Mouse (Mus musculus): ENCODE data around the gene Lyplal1. TPM values are rescaled to one million over a fixed set of nuclear protein-coding genes. Genes with fewer than 3 reads are reported as not detected.

Gene Lyplal1
- polyA plus RNA-seq, 1 experiment from 2014 or later, result 13.3 TPM

GRCm38 (mm10) chr1:186102313-186102712, 14.8 kb downstream of the Lyplal1 start:
- ATAC-seq (ENCODE audit: insufficient number of reproducible peaks, insufficient read depth, low FRiP score, low read depth), result no peak
- Histone ChIP-seq H3K4me3 (ENCODE audit: control insufficient read depth in 1 of 2, insufficient read depth in 1 of 2, low read depth in 1 of 2, low read length in 2 of 2) (no peak overlapping the region), H3K9me3 (ENCODE audit: control insufficient read depth, low read length) (no peaks in the 10 kb centered on the region), H3K9ac (ENCODE audit: low read length) (no peak overlapping the region), H3K27me3 (ENCODE audit: control insufficient read depth, insufficient read depth, low read length) (no peaks in the 10 kb centered on the region), H3K4me1 (ENCODE audit: control insufficient read depth in 2 of 2, insufficient read depth in 2 of 2, low read length in 2 of 2) (peaks cover 0 to 7% of the 10 kb centered on the region in 2 experiments; a peak in 1 of 4 replicates), H3K4me2 (ENCODE audit: low read length) (no peak overlapping the region), H3K27ac (replicated peaks in 1 of 2; ENCODE audit: control insufficient read depth in 1 of 2, insufficient read depth in 1 of 2, low read depth in 2 of 2, low read length in 2 of 2) (no peak overlapping the region), H3K36me3 (ENCODE audit: control insufficient read depth, insufficient read depth, low read length) (no peaks in the 10 kb centered on the region)
- WGBS, result 83% methylated on average over 8 of the region's 8 CpGs

DNA sequence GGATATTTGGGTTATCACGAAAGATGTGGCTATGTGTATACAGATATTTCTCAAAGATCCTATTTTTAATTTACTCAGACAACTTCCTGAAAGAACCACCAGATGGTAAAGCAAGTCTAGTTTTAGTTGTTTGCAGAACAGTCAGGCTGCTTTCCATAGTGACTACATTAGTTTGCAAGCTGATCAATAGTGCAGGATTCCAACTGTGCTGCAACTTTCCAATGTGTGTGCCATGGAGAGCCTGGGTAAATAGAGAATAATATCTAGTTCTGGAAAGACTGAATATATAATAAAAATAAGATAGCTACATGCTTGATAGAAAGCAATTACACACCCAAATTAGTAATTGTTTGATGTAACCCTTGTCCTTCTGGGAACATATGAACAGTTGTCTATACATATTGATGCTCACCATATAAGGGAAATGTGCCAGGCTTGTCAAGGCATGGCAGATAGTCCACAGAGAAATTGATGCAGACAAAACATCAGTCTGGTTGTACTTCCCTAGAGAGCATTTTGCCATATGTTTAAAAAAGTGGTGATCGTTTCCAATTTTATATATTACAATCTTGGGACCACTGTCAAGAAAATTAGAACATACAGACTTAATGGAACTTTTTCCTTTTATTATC, 50.7 kb downstream of the Lyplal1 start:
- Histone ChIP-seq H3K4me1 (ENCODE audit: control insufficient read depth in 2 of 2, insufficient read depth in 2 of 2, low read length in 2 of 2) (no peaks in the 10 kb centered on the region), H3K4me2 (ENCODE audit: low read length) (no peak overlapping the region), H3K36me3 (ENCODE audit: control insufficient read depth, insufficient read depth, low read length) (no peaks in the 10 kb centered on the region), H3K9ac (ENCODE audit: low read length) (no peak overlapping the region), H3K27me3 (ENCODE audit: control insufficient read depth, insufficient read depth, low read length) (no peaks in the 10 kb centered on the region), H3K27ac (replicated peaks in 1 of 2; ENCODE audit: control insufficient read depth in 1 of 2, insufficient read depth in 1 of 2, low read depth in 2 of 2, low read length in 2 of 2) (no peak overlapping the region), H3K4me3 (ENCODE audit: control insufficient read depth in 1 of 2, insufficient read depth in 1 of 2, low read depth in 1 of 2, low read length in 2 of 2) (no peak overlapping the region), H3K9me3 (ENCODE audit: control insufficient read depth, low read length) (no peaks in the 10 kb centered on the region)
- ATAC-seq (ENCODE audit: insufficient number of reproducible peaks, insufficient read depth, low FRiP score, low read depth), result no peak
- WGBS, result 90% methylated on average over 2 of the region's 2 CpGs

- Histone ChIP-seq H3K4me3 (ENCODE audit: control insufficient read depth in 1 of 2, insufficient read depth in 1 of 2, low read depth in 1 of 2, low read length in 2 of 2) (no peak overlapping the region), H3K4me1 (ENCODE audit: control insufficient read depth in 2 of 2, insufficient read depth in 2 of 2, low read length in 2 of 2) (no peaks in the 10 kb centered on the region), H3K36me3 (ENCODE audit: control insufficient read depth, insufficient read depth, low read length) (no peaks in the 10 kb centered on the region), H3K9ac (ENCODE audit: low read length) (no peak overlapping the region), H3K27me3 (ENCODE audit: control insufficient read depth, insufficient read depth, low read length) (no peaks in the 10 kb centered on the region), H3K9me3 (ENCODE audit: control insufficient read depth, low read length) (no peaks in the 10 kb centered on the region), H3K27ac (replicated peaks in 1 of 2; ENCODE audit: control insufficient read depth in 1 of 2, insufficient read depth in 1 of 2, low read depth in 2 of 2, low read length in 2 of 2) (no peak overlapping the region), H3K4me2 (ENCODE audit: low read length) (no peak overlapping the region)
- ATAC-seq (ENCODE audit: insufficient number of reproducible peaks, insufficient read depth, low FRiP score, low read depth), result no peak
- WGBS, result 83% methylated on average over 2 of the region's 2 CpGs
These were observed 57.1 kb downstream of the Lyplal1 start for GRCm38 (mm10) chr1:186060041-186060440.

- Histone ChIP-seq H3K27ac (replicated peaks in 1 of 2; ENCODE audit: control insufficient read depth in 1 of 2, insufficient read depth in 1 of 2, low read depth in 2 of 2, low read length in 2 of 2) (no peak overlapping the region), H3K4me1 (ENCODE audit: control insufficient read depth in 2 of 2, insufficient read depth in 2 of 2, low read length in 2 of 2) (no peaks in the 10 kb centered on the region), H3K4me3 (ENCODE audit: control insufficient read depth in 1 of 2, insufficient read depth in 1 of 2, low read depth in 1 of 2, low read length in 2 of 2) (no peak overlapping the region), H3K4me2 (ENCODE audit: low read length) (no peak overlapping the region), H3K9me3 (ENCODE audit: control insufficient read depth, low read length) (no peaks in the 10 kb centered on the region), H3K9ac (ENCODE audit: low read length) (no peak overlapping the region), H3K27me3 (ENCODE audit: control insufficient read depth, insufficient read depth, low read length) (no peaks in the 10 kb centered on the region), H3K36me3 (ENCODE audit: control insufficient read depth, insufficient read depth, low read length) (no peaks in the 10 kb centered on the region)
- 88% methylated on average over 7 of the region's 7 CpGs for WGBS
- ATAC-seq (ENCODE audit: insufficient number of reproducible peaks, insufficient read depth, low FRiP score, low read depth), result no peak
These were observed 62.9 kb downstream of the Lyplal1 start for GRCm38 (mm10) chr1:186054227-186054626.

- Histone ChIP-seq H3K27me3 (ENCODE audit: control insufficient read depth, insufficient read depth, low read length) (no peaks in the 10 kb centered on the region), H3K9ac (ENCODE audit: low read length) (no peak overlapping the region), H3K27ac (replicated peaks in 1 of 2; ENCODE audit: control insufficient read depth in 1 of 2, insufficient read depth in 1 of 2, low read depth in 2 of 2, low read length in 2 of 2) (no peak overlapping the region), H3K36me3 (ENCODE audit: control insufficient read depth, insufficient read depth, low read length) (no peaks in the 10 kb centered on the region), H3K4me3 (ENCODE audit: control insufficient read depth in 1 of 2, insufficient read depth in 1 of 2, low read depth in 1 of 2, low read length in 2 of 2) (no peak overlapping the region), H3K4me2 (ENCODE audit: low read length) (no peak overlapping the region), H3K4me1 (ENCODE audit: control insufficient read depth in 2 of 2, insufficient read depth in 2 of 2, low read length in 2 of 2) (no peaks in the 10 kb centered on the region), H3K9me3 (ENCODE audit: control insufficient read depth, low read length) (no peaks in the 10 kb centered on the region)
- WGBS, result 85% methylated on average over 12 of the region's 12 CpGs
- no peak for ATAC-seq (ENCODE audit: insufficient number of reproducible peaks, insufficient read depth, low FRiP score, low read depth)
These were observed 63.6 kb downstream of the Lyplal1 start for GRCm38 (mm10) chr1:186053280-186054043.

- Histone ChIP-seq H3K4me3 (ENCODE audit: control insufficient read depth in 1 of 2, insufficient read depth in 1 of 2, low read depth in 1 of 2, low read length in 2 of 2) (no peak overlapping the region), H3K4me1 (ENCODE audit: control insufficient read depth in 2 of 2, insufficient read depth in 2 of 2, low read length in 2 of 2) (no peaks in the 10 kb centered on the region), H3K27ac (replicated peaks in 1 of 2; ENCODE audit: control insufficient read depth in 1 of 2, insufficient read depth in 1 of 2, low read depth in 2 of 2, low read length in 2 of 2) (no peak overlapping the region), H3K9me3 (ENCODE audit: control insufficient read depth, low read length) (0 out of 2 replicates have a peak, but pooled peaks cover 4% of the 10 kb centered on the region), H3K36me3 (ENCODE audit: control insufficient read depth, insufficient read depth, low read length) (no peaks in the 10 kb centered on the region), H3K27me3 (ENCODE audit: control insufficient read depth, insufficient read depth, low read length) (no peaks in the 10 kb centered on the region), H3K9ac (ENCODE audit: low read length) (no peak overlapping the region), H3K4me2 (ENCODE audit: low read length) (no peak overlapping the region)
- WGBS, result 74% methylated on average over 11 of the region's 11 CpGs
- ATAC-seq (ENCODE audit: insufficient number of reproducible peaks, insufficient read depth, low FRiP score, low read depth), result no peak
These were observed 73.2 kb downstream of the Lyplal1 start for GRCm38 (mm10) chr1:186043709-186044452.

GRCm38 (mm10) chr1:186041841-186042240, 75.3 kb downstream of the Lyplal1 start:
- Histone ChIP-seq H3K27ac (replicated peaks in 1 of 2; ENCODE audit: control insufficient read depth in 1 of 2, insufficient read depth in 1 of 2, low read depth in 2 of 2, low read length in 2 of 2) (no peak overlapping the region), H3K4me1 (ENCODE audit: control insufficient read depth in 2 of 2, insufficient read depth in 2 of 2, low read length in 2 of 2) (no peaks in the 10 kb centered on the region), H3K36me3 (ENCODE audit: control insufficient read depth, insufficient read depth, low read length) (no peaks in the 10 kb centered on the region), H3K9ac (ENCODE audit: low read length) (no peak overlapping the region), H3K27me3 (ENCODE audit: control insufficient read depth, insufficient read depth, low read length) (no peaks in the 10 kb centered on the region), H3K4me3 (ENCODE audit: control insufficient read depth in 1 of 2, insufficient read depth in 1 of 2, low read depth in 1 of 2, low read length in 2 of 2) (no peak overlapping the region), H3K4me2 (ENCODE audit: low read length) (no peak overlapping the region), H3K9me3 (ENCODE audit: control insufficient read depth, low read length) (no peaks in the 10 kb centered on the region)
- ATAC-seq (ENCODE audit: insufficient number of reproducible peaks, insufficient read depth, low FRiP score, low read depth), result no peak
- WGBS, result 47% methylated on average over 1 of the region's 1 CpGs
